Mouse (Mus musculus) heart, embryonic 14.5 days (tissue): ENCODE results near the gene Stk38. TPM values are rescaled to one million over a fixed set of nuclear protein-coding genes. Genes with fewer than 3 reads are reported as not detected.

ENCODE experiments used
- ATAC-seq: fragments of 200-750 bp; cut with Nextera tagmentation; 2 replicates; pipeline ENCODE4 v1.8.0; 2017; ENCODE audit warnings: low read depth, moderate TSS enrichment; ENCODE audit not compliant: insufficient number of reproducible peaks, insufficient read depth, low FRiP score
- H3K27ac ChIP-seq, 2 experiments: fragments of 200-500 bp in 1 of 2; fragments of 300-500 bp in 1 of 2; sonication (generic) in 1 of 2; replicated peaks in 1 of 2; 2 replicates each; pipeline ENCODE4 v1.5.1; 2012 to 2014; ENCODE audit warnings: low read depth in 2 of 2, low read length in 2 of 2, control low read depth in 1 of 2, mild to moderate bottlenecking in 1 of 2, mixed read lengths in 1 of 2; ENCODE audit not compliant: control insufficient read depth in 1 of 2, insufficient read depth in 1 of 2
- H3K27me3 ChIP-seq: fragments of 300-500 bp; sonication (generic); 2 replicates; pipeline ENCODE4 v1.6.1; 2014; ENCODE audit warnings: mild to moderate bottlenecking, low read length, control low read depth; ENCODE audit not compliant: control insufficient read depth, insufficient read depth
- H3K36me3 ChIP-seq: fragments of 300-500 bp; sonication (generic); 2 replicates; pipeline ENCODE4 v1.6.1; 2014; ENCODE audit warnings: mild to moderate bottlenecking, control low read depth, low read length, mixed read lengths; ENCODE audit not compliant: control insufficient read depth, insufficient read depth
- H3K4me1 ChIP-seq, 2 experiments: fragments of 200-500 bp in 1 of 2; fragments of 300-500 bp in 1 of 2; sonication (generic) in 1 of 2; 2 replicates each; pipeline ENCODE4 v1.6.1; 2012 to 2014; ENCODE audit warnings: low read length in 2 of 2, control low read depth in 1 of 2, mixed read lengths in 1 of 2; ENCODE audit not compliant: control insufficient read depth in 2 of 2, insufficient read depth in 2 of 2
- H3K4me2 ChIP-seq: fragments of 300-500 bp; sonication (generic); 2 replicates; pipeline ENCODE4 v1.6.1; 2014; ENCODE audit warnings: mild to moderate bottlenecking, low read length
- H3K4me3 ChIP-seq, 2 experiments: fragments of 200-500 bp in 1 of 2; fragments of 300-500 bp in 1 of 2; sonication (generic) in 1 of 2; 2 replicates each; pipeline ENCODE4 v1.5.1; 2012 to 2014; ENCODE audit warnings: low read length in 2 of 2, mild to moderate bottlenecking in 2 of 2, control low read depth in 1 of 2, low read depth in 1 of 2, moderate library complexity in 1 of 2; ENCODE audit not compliant: control insufficient read depth in 1 of 2, insufficient read depth in 1 of 2
- H3K9ac ChIP-seq: fragments of 300-500 bp; sonication (generic); 2 replicates; pipeline ENCODE4 v1.6.1; 2014; ENCODE audit warnings: mild to moderate bottlenecking, low read length
- H3K9me3 ChIP-seq: fragments of 300-500 bp; sonication (generic); 2 replicates; pipeline ENCODE4 v1.6.1; 2016; ENCODE audit warnings: low read length, control low read depth; ENCODE audit not compliant: control insufficient read depth
- WGBS: fragments of 180-500 bp; shearing (Covaris S2); extraction: QIAGEN DNeasy Blood & Tissue Kit; methylation state at CpG from one replicate; pipeline ENCODE4 v1.1.7; 2014; 5-methylcytosine and 5-hydroxymethylcytosine counted together
- polyA plus RNA-seq: library from polyadenylated mRNA; unstranded; fragments of >200 nt; fragmentation: Nextera tagmentation; extraction: Ambion mirVana; gene quantifications from 2 replicates; pipeline ENCODE4 v1.2.1, GENCODE M21; 2014

The Stk38 gene
- polyA plus RNA-seq, 1 experiment from 2014 or later, result 70.3 TPM

DNA sequence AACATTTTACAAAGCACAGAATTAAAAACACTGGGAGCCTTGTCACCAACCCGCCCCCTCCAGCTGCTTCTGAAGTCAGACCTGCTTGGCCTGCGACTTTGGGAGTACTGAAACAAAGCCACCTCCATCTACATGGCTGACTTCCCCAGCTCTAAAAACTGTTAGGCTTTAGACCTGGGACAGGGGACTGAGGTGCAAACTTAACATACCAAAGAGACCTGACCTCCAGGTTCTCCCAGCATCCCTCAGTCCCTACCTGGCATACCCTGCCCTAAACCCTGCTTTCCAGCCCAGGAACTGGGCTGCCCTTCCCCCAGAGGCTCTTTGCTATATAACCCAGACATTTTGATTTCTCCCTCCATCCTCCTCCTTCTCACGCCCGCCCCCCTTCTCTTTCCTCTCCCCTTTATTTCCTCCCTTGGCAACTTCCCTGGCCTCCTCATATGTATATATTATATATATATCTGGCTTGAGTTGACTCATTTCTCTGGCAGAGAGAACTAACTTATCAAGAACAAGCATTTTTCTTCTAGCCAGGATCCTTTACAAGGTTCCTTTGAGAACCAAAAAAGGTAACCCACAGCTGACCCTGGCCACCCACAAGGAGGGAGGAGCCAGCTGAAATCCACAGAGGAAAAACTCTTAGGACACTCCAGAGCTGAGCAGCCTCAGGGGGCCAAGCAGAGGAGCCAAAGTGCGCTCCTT is 19.0 kb upstream of the Stk38 start:
- Histone ChIP-seq H3K27me3 (no peaks in the 10 kb centered on the region), H3K36me3 (no peaks in the 10 kb centered on the region), H3K4me1 (peaks cover 2 to 6% of the 10 kb centered on the region in 2 experiments; a peak in 1 of 4 replicates), H3K4me3 (no peak overlapping the region), H3K4me2 (no peak overlapping the region), H3K9ac (no peak overlapping the region), H3K9me3 (no peaks in the 10 kb centered on the region), H3K27ac (peak overlapping the region; percentile 46 to 50)
- ATAC-seq, result no peak
- WGBS, result 62% methylated on average over 5 of the region's 5 CpGs

DNA sequence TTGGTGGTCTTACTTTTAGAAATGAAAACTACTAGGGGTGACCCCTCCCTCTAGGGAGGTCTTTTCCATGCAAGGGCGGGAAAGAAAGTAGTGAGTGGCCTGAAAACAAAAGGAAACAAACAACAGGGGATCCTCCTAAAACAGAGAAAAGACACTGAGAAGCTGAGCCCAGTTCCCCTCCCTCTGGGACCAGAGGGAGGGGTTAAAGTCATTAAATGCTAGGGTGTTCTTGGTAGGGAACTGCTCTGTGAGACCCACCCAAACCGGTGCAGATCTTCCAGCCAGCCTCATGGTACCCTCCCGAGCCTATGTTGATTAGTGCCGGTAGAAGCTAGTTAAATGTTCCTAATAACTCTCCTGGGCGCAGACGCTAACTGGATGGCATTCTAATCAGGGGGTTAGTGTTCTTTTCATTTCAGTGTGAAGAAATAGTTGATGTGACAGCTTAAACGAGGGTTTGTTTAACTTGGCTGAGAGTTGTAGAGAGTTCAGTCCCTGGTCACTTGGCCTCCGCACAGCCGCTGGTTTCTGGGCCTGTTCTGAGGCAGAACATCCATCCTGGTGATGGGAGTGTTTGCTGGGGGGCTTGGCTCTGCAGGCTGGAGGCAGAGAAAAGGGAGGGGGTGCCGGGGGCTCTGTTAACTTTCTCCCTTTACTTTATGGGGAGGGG is 17.2 kb upstream of the Stk38 start:
- ATAC-seq, result no peak
- no peak overlapping the region for H3K4me3 ChIP-seq
- H3K27ac ChIP-seq, result 0 out of 4 replicates have a peak overlapping the region, but pooled peaks of 1 of the 2 experiments have one; percentile 24

DNA sequence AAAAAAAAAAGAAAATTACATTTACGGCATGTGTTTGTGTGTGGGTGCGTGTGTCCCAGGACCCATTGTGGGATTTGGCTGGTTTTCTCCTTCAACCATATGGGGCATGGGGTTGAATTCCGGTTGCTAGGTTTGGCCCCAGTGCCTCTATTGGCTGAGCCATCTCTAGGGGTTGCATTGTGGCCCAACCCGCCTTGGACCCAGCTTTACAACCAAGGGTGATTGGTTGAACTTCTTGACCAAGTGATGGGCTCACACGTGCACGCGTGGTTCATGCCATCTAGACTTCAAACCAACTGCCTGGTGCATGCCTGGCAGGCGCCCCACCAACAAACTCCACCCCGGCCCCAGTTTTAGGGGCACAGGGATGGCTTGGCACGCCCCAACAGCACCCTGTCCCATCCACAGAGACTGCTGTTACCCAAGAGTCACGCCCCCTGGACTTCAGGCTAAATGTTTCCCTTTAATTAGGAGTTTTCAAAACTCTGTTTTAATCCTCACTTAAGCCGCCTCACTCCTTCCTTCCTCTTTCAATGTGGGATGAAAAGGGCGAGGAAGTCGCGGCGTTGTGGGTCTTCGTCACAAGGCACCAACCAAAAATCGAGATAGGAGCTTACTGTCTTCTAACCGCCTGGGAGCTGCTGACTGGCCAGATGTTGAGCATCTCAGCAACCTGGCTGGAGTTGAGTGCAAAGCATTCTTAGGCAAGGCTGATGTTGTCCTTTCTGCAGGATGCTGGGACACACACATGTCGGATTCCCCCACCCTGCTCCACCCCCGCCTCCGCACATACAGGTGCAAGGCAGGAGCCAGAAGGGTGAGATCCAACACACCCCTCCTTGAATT is 16.5 kb upstream of the Stk38 start:
- H3K27me3 ChIP-seq, result no peaks in the 10 kb centered on the region
- no peak overlapping the region for H3K27ac ChIP-seq
- no peaks in the 10 kb centered on the region for H3K9me3 ChIP-seq
- 63% methylated on average over 22 of the region's 22 CpGs for WGBS
- no peak overlapping the region for H3K9ac ChIP-seq
- ATAC-seq, result no peak
- no peak overlapping the region for H3K4me2 ChIP-seq
- H3K36me3 ChIP-seq, result no peaks in the 10 kb centered on the region
- no peak overlapping the region for H3K4me3 ChIP-seq
- peaks cover 2 to 6% of the 10 kb centered on the region in 2 experiments; a peak in 1 of 4 replicates for H3K4me1 ChIP-seq

More for the DNA sequence above, 17.2 kb upstream of the Stk38 start:
- WGBS, result 38% methylated on average over 10 of the region's 10 CpGs
- H3K4me1 ChIP-seq, result peaks cover 2 to 6% of the 10 kb centered on the region in 2 experiments; a peak in 1 of 4 replicates
- no peak overlapping the region for H3K4me2 ChIP-seq
- H3K27me3 ChIP-seq, result no peaks in the 10 kb centered on the region
- H3K36me3 ChIP-seq, result no peaks in the 10 kb centered on the region
- no peaks in the 10 kb centered on the region for H3K9me3 ChIP-seq
- H3K9ac ChIP-seq, result no peak overlapping the region

DNA sequence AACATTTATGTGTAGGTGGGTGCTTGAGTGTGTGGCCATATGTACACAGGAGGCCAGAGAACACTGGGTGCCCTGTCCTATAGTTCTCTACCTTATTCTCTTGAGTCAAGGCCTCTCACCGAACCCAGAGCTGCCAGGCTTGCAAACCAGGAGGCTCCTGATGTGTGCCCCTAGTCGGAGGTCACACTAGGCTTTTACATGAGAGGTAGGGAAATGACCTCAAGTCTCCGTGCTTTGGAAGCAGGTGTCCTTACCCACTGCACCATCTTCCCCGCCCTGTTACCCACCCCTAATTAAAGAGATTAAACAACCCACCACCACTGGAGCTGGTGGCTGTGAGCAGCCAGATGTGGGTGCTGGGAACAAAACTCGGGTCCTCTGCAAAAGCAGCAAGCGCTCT is 15.6 kb upstream of the Stk38 start:
- no peaks in the 10 kb centered on the region for H3K27me3 ChIP-seq
- ATAC-seq, result no peak
- no peaks in the 10 kb centered on the region for H3K36me3 ChIP-seq
- no peak overlapping the region for H3K4me2 ChIP-seq
- H3K9me3 ChIP-seq, result no peaks in the 10 kb centered on the region
- no peak overlapping the region for H3K27ac ChIP-seq
- no peak overlapping the region for H3K9ac ChIP-seq
- no peak overlapping the region for H3K4me3 ChIP-seq
- peaks cover 2 to 6% of the 10 kb centered on the region in 2 experiments; a peak in 1 of 4 replicates for H3K4me1 ChIP-seq
- 87% methylated on average over 6 of the region's 6 CpGs for WGBS

DNA sequence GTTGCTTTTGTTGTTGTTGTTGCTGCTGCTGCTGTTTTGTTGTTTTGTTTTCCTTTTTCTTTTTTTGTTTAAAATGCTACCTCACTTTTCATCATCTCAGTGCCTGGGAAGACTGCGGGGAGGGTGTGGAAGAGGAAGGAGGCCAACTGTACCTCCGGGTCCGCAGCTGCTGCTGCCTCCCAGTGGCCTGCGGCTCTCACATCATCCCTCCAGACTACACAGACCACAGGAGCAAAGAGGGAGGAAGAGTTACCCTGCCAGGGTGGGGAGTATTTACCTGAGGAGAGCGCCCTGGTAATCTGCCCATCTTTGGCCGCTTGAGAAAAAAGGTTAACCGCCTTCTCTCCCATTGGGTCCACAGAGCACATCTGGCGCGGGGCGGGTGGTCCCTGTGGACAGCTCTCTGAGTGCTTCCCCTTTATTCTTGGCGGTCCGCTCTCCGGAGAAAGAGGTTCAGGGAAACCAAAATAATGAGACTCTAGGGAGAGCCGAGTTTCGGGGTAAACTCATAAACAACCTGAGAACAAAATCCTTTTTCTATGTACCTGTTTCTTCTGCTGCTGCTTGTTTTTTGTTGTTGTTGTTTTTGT is 14.5 kb upstream of the Stk38 start:
- H3K27me3 ChIP-seq, result no peaks in the 10 kb centered on the region
- peaks cover 2 to 6% of the 10 kb centered on the region in 2 experiments; a peak in 1 of 4 replicates for H3K4me1 ChIP-seq
- H3K9me3 ChIP-seq, result no peaks in the 10 kb centered on the region
- 22% methylated on average over 15 of the region's 15 CpGs for WGBS
- H3K9ac ChIP-seq, result peak overlapping the region; percentile 13; the same call in 1 of the 2 replicates
- no peak overlapping the region for H3K4me3 ChIP-seq
- ATAC-seq, result no peak
- H3K36me3 ChIP-seq, result no peaks in the 10 kb centered on the region
- no peak overlapping the region for H3K27ac ChIP-seq
- H3K4me2 ChIP-seq, result peak overlapping the region; percentile 29

DNA sequence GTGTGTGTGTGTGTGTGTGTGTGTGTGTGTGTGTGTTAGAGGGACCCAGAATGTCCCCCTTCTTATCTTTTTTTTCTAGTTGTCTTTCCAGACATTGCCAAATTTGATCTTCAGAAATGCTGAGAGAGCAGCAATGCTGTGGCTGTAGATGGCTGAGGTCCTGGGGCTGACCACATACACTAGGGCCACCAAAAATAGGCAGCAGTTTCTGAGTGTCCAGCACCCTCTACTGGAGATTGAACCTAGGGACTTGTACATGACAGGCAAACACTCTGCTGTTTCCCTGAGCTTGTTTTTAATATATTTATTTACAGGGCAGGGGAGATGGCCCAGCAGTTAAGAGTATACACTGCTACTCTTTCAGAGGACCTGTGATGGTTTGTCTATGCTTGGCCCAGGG is 12.6 kb upstream of the Stk38 start:
- no peak for ATAC-seq
- Histone ChIP-seq H3K4me1 (peaks cover 2 to 6% of the 10 kb centered on the region in 2 experiments; a peak in 1 of 4 replicates), H3K9ac (no peak overlapping the region), H3K36me3 (no peaks in the 10 kb centered on the region), H3K4me2 (no peak overlapping the region), H3K9me3 (no peaks in the 10 kb centered on the region), H3K27ac (no peak overlapping the region), H3K4me3 (no peak overlapping the region), H3K27me3 (no peaks in the 10 kb centered on the region)

DNA sequence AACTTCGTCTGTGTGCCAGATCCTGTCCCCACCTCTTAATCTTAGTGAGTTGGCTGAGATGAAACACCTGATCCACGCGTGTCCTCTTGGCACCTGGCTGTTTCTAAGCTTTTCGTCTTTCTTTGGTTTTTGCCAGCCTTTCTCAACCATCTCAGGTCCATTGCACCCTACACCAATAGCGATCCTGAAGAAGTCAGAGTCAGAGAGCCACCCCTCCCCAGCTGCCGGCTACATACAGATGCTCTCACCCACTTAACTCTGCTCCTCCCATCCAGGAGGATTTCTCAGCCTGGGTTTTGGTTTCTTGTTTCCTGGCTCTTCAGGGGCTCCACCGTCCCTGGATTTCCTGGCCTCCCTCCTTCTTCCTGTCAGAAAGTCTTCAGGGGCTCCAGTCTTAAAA is 11.6 kb upstream of the Stk38 start:
- Histone ChIP-seq H3K9me3 (no peaks in the 10 kb centered on the region), H3K9ac (no peak overlapping the region), H3K27me3 (no peaks in the 10 kb centered on the region), H3K4me1 (peaks cover 0 to 2% of the 10 kb centered on the region in 2 experiments; a peak in 1 of 4 replicates), H3K4me2 (no peak overlapping the region), H3K27ac (no peak overlapping the region), H3K4me3 (no peak overlapping the region), H3K36me3 (no peaks in the 10 kb centered on the region)
- 61% methylated on average over 7 of the region's 7 CpGs for WGBS
- ATAC-seq, result no peak
